Mouse (Mus musculus): ENCODE results near the gene Unc13c.

Unc13c gene

DNA sequence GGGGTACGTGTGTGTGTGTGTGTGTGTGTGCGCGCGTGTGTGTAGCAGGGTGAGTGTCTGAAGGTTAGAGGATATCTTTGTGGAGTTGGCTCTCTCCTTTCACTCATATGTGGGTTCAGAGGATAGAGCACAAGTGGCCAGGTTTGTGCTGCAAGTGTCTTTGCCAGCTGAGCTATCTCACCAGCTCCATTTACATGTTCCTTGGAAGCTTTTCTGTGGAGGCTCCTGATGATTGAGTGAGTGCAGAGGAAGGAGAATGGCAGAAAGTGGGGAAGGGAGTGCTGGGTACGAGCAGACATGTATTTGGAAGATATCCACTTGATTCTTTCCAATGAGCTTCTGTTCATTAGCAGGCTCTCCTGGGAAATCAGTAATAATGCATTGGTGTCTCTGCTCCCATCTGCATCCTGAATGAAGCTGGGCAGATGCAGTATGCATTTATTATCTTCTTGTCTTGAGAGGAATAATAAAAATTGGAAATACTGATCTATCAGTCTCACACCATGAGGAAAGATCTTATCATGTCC lies 86.3 kb downstream of the Unc13c start:
- DNase-seq (ENCODE audit: inconsistent ontology term), result no peak

DNA sequence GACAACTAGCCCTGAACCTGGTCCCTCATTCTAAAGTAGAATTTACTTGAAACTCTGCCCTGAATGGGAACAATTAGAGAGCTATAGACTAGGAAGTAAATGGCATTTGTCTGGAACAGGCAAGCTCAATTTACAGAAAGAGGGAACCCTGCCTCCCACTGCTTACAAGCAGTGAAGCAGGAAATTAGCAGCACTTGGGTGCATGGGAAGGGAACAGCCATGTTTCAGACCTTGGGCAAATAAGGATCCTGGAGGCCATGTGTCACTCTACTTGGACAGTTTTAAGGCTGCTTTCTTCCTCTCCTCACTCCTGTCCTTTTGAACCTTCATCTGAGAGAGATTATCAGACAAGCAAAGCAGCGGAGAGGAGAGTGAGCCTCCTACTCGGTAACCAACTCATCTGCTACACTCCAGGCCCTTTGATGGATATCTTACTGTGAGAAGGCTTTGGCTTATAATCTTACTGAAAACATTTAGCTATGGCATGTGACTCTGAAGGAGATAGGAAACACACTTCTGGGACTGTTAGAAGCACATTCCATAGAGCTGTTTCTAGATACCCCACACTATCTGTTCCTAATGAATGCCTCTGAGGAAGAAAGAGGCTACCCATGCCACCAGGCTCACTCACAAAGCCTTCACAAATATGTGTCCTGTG lies 101.2 kb downstream of the Unc13c start:
- DNase-seq (ENCODE audit: inconsistent ontology term), result peak; percentile 18

DNA sequence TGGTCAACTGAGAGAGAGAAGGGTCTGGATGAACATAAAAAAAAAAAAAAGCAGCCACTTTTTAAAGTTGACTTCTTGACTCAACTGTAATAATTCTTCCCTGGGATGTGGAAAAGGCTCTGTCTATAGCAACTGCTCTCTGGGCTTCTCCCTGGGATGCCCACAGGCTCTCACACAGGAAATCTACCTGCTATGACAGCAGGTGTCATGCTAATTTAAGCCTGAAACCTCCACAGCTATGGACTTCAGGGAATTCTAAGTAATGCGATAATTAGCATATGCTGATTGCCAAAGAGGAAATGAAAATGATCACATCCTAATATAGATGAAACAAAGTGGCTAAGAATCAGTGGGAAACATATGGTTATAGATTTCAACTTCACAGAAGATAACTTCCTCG lies 102.1 kb downstream of the Unc13c start:
- DNase-seq (ENCODE audit: inconsistent ontology term), result no peak

DNA sequence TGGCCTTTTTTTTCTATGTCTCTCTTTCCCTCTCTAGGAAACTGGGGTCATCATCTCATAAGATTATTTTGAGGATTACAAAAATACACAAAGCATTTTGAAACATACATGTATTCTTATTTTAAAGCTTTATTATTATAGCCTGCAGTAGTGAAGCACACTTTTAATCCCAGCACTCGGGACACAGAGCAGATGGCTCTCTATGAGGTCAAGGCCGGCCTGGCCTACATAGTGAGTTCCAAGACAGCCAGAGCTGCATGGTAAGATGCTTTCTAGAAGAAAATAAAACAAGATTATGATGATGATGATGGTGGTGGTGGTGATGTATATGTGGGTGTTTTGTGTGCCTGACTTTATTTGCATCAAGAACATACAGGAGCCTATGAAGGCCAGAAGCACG lies 109.3 kb downstream of the Unc13c start:
- no peak for DNase-seq (ENCODE audit: inconsistent ontology term)

DNA sequence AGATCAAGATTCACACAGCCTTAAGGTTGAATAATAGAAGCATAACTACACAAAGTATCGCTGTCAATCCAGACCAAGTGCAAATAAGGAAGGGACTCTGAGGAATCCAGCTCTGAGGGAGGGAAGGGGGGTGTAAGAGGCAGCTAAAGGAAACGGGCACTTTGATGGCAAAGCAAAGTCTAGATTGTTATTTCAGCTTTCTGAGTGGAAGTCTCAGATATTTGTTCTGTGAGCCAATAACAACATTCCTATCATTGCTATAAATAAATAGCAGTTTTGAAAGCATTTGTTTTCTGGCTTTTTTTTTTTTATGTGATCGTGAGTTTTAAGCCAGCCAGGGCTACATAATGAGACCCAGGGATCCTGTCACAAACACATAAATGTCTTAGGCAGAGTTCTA lies 114.5 kb downstream of the Unc13c start:
- DNase-seq (ENCODE audit: inconsistent ontology term), result peak; percentile 84

DNA sequence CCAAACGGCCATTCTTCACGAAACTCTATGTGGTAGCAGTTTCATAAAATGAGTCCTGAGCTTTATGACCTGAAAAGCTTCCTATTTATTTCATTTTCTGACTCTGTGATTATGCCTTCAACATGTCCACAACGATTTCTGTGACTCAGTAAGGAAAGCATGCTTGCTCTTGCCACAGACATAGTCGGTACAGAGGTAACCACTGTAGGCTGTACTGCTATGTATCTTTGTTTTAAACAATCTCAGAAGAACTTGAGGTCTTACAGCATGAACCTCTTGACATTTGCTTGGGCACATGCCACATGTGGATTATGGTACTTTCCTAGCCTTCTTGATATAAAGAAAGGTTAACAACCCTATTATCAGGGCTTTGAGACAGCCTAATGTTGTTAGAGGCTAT lies 162.1 kb downstream of the Unc13c start:
- peak; percentile 31 for DNase-seq (ENCODE audit: inconsistent ontology term)

DNA sequence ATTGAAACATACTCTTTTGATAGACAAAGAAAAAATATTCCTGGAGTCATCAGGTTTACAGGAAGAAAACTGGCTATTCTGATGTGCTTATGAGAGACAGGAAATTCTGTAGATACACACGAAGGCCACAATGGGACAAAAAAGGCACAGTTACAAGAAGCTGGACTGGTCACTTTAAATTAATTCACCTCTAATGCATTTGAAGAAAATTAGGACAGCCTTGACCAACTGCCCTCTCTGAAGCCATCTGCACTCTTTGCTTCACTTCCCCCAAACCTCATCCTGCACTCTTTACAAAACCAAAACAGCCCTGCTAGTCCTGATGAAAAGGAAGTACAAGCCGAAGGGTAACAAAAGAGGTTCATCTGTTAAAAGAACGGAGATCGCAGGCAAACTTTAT lies 194.2 kb downstream of the Unc13c start:
- peak; percentile 79 for DNase-seq (ENCODE audit: inconsistent ontology term)

DNA sequence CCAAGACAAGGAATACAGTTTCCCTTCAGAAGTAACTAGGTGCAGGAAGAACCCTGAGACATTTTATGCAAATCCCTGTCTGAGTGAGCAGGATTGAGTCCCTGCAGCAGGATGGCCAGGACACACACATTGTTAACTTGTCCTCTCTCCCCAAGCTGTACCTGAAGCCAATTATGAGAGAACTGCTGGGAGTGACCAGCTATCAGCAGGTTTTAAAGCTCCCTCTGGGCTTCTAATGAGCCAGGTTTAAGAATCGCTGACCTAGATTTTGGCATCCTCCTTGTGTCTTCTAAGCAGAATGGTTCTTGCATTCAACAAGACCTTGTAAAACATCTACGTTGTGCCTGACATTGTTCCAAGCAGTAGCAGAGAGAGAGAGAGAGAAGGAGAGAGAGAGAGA lies 213.6 kb downstream of the Unc13c start:
- DNase-seq (ENCODE audit: inconsistent ontology term), result no peak

DNA sequence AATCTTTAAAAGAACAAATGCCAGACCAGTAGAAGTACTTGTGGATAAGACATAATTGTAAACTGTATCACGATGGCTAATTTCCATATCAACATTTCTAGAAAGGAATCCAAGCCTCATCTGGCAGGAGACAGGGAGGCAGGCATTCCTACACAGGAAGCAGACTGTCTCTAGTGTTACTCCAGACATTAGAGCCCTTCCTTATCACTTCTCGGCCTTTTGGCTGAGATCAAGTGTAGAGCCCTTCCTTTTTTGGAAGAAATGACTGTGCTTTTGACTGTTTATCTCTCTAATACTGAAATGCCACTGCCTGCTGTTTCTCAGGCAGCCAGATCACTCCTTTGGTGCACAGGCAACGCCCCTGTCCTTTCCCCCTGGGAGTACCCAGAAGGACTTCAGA lies 215.3 kb downstream of the Unc13c start:
- no peak for DNase-seq (ENCODE audit: inconsistent ontology term)

DNA sequence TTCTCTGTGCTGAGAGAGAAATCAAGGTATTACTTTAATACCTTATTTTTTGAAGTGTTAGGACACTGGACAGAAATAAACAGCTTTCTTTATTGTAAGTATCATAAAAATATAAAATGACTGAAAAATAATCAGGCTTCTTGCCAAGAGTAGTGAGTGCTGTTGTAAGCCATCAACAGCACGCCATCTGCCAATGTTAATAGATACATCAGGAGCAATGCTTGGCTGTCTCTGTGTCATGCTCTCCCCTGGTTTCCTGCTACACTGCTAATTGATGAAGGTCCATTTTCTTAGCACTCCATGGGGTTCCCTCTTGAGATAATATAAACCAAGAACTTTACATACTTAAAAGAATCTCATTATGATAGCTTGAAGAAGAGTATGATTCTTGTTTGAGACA lies 217.4 kb downstream of the Unc13c start:
- DNase-seq (ENCODE audit: inconsistent ontology term), result no peak

DNA sequence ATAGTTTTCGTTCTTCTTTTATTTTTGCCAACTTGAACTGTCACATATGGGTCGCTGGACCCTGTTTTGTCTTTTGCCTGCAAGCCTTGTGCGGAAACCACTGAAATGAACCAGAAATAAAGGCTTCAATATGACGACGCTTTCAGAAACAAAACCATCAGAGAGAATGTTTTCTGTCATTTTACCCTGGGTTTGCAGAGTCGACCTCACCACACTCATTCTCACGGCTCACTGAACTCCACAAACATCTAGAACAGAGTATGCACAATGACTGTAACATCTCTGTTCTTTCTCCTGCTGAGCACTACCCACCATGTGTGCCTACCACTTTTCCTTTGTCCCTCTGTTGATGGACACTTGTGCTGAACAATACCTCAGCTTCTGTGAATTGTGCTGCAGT lies 234.3 kb downstream of the Unc13c start:
- peak; percentile 80 for DNase-seq (ENCODE audit: inconsistent ontology term)

DNA sequence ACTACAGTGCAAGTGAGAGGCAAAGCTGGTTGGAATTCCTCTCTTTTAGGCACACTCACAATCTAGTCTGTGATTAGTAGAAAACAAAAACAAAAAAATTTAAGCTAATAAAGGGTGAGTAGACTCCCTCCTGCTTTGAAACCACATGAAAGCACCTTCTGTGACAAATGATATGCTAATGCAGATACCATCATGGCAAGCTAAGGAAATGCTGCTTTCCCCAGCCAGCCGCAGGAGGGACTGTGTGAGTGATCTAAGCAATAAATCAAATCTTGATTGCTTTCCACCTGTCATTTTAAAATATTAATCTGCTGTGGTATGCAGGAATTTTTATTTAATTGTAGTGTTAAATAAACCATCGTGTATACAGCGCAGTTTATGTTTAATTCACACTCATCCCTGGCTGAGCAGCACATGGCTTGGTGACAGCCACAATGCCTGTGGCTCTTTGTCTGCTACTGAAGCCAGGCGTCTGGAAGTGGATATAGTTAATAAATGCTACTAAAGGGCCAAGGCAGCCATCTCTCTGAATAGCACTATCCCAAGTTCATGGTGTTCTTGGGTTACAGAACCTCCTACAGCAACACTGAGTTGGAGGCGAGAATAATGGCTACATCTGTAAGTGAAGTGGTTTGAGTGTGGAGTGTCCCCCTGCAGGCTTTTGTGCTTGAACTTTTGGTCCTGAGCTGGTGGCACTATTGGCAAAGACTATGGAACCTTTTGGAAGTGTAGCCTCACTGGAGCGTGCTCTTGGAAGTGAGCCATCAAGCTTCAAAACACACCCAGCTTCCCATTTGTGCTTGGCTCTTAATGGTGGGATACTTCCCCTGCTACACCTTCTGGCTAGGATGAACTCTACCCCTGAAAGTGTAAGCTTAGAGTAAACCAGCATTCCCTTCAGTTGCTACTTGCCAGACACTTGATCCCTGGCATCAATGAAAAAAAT lies 242.8 kb downstream of the Unc13c start:
- no peak for DNase-seq (ENCODE audit: inconsistent ontology term)

DNA sequence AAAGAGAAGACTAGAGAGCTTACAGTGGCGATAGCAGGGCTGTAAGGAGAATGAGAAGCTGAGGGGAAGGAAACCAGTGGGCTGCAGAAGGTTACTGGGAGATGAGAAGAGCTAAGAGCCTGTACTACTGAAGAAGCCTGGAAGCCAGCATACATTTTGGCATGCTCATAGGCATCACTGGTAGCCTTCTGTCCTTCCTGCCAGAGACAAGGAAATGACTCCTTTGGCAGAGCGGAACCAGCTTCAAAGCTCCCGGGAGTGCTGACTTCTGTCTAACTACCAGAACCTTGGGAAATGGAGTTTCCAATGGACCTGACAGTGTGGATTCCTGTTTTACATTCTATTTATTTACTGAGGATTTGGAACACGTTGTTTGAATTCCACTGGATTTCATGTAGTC lies 244.0 kb downstream of the Unc13c start:
- no peak for DNase-seq (ENCODE audit: inconsistent ontology term)

DNA sequence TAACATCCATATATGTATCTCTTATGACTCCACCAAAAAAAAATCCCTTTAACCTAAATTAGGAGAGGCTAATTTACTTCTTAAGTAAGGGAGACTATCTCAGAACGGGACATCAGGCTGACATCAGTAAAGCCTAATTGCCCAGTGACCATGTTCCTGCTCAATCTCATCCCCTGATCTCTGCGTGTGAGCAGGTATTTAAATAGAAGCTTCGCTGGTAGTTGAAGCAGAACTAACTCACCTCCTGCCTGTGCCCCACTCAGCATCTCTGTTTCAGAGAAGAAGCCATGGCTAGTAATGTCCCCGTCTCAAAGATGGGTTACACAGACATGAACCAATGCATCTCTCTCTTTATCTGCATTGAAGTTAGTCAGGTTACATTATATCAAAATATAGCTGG lies 255.3 kb downstream of the Unc13c start:
- DNase-seq (ENCODE audit: inconsistent ontology term), result no peak

DNA sequence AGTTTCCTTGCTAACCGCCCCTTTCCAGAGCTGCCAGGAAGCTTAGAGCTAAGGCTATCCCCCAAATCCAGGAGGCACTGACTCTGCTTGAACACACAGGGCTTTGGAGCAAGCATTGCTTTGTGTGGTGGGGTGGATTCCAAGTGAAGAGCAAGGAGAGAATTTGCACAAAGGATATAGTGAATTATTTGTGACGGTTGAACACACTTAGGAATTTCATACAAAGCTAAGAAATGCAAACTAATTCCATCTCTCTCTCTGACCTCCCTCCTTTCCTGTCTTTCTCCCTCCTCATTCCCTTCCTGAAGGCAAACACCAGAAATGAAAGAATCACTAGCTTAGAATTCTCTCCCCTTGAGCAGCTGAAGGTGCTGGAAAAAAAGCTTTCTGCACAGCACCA lies 271.7 kb downstream of the Unc13c start:
- peak; percentile 75 for DNase-seq (ENCODE audit: inconsistent ontology term)

DNA sequence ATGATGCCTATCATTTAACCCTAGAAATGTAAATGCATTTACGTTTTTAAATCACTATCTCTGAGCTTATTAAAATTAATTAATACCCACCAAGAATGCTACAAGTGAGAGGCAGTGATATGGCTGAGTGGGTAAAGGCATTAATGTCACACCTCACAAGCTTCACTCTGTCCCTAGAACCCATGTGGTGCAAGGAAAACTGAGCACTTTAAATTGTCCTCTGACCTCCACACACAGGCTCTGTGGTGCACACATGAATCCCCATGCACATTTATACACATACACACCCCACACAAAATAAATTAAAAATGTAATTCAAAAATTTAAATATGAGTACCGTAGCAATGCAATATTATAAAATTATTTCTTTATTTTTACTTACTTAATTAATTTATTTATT lies 287.2 kb downstream of the Unc13c start:
- no peak for DNase-seq (ENCODE audit: inconsistent ontology term)

DNA sequence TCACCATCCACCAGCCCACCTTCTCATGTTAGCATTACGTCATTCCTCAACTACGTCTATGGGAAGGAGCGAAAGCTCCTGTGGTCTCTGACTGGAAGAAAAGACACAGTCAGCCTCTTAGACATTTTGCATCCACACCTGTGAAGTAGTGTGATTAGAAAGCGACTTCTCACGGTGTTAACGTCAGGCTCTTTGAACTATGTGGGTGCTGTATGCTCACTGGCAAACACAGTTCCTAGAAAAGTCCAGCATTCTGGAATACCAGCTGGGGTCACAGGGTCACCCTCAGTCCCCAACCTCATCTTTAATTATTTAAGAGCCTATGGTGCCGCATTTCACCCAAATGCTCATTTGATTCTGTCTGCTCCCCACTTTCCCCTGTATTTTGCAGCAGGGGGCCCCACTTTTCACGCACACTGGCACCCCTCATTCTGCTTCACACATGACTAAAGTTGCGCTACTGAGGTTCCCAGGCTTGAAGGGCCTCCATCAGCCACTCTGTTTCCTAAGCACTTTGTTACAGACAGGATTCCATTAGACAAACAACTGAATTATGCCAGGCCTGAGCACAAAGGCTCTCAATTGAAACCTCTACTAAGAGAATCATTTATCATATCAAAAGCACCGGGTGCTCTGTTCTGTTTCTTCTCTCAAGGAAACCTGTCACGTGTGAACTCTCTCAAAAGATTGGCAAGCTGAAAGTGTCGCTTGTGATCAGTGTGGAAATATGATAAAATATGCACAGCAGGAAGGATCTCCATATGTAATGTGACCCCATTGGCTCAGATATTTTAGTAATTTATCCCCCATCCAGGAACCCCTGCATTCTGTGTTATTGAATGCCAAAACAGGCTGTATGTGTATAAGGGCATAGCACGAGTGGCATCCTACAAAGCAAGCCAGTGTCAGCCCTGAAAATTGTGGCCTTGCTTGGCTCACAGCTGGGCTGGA lies 287.9 kb downstream of the Unc13c start:
- no peak for DNase-seq (ENCODE audit: inconsistent ontology term)

DNA sequence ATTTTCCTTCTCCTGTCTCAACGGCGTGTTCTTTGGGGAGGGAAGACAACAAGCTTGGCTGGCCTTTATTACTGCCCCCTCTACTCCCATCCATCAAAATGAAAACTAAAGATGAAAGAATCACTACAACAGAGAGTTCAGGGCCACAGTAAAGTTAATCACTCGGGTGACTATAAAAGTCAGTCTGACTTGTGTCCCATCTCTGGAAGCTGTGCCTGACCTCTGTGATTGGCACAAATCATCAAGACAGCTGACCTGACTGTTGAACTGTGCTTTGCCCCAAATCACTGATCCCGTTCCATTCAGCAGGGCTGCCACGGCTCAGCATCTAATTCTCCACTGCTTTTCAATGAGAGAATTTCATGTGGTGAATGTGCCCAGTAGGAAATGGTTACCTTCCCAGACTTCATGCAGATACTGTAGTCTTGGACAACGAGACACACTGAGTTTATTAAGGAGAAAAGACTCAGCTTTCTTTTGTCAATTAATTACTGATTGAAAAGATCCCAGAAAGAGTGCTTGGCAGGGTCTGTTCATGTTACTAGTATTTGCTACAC lies 297.0 kb downstream of the Unc13c start:
- no peak for DNase-seq (ENCODE audit: inconsistent ontology term)

DNA sequence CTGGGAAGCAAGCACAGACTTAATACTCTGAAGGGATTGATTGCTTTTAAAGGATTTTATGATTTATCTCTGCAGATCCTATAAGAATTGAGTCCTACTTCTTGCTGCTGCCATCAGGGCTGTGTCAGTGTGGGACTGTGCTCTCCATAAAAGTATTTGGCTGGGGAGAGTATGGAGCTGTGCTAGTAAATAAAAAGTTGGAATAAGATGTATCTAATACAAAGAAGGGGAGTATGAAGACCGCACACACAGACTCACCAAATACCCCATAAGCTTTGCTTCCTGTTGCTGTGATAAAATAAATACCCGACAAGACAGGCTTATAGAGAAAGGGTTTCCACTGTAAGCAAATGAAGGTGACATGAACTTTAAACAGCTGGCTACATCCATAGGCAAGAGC lies 298.7 kb downstream of the Unc13c start:
- DNase-seq (ENCODE audit: inconsistent ontology term), result no peak

DNA sequence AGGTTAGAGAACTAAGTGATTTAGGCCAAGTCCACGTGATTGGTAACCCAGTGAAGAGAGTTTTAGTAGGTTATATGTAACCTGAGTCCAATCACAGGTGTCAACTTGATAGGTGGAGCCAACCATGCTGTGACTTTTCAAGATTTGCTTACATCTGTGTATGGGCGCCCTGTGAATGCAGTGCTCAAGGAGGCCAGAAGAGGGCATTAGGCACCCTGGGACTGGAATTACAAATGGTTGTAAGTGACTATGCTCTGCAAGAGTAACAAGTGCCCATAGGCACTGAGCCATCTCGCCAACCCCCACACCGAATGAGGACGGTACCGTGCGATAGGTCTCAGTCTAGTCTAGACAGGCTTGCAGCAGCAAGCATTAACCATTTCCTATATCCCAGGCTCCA lies 305.9 kb downstream of the Unc13c start:
- DNase-seq (ENCODE audit: inconsistent ontology term), result no peak

DNA sequence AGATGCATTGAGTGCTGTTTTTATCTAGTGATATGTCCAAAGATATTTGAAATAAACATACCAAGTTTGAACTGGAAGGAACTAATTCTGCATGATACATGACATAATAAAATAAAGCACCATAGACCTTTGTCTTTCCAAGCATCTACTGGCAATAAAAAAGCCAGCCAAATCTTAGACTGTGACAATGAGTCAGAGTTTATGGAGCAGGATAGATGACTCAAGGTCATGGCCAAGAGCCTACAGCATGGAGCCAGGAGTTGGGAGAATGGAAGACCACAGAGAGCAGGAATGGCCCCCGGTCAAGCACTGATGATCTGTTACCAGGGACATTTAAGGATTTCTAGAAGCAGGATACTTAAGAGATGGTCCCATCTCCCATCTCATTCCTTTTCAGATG lies 319.7 kb downstream of the Unc13c start:
- DNase-seq (ENCODE audit: inconsistent ontology term), result no peak

DNA sequence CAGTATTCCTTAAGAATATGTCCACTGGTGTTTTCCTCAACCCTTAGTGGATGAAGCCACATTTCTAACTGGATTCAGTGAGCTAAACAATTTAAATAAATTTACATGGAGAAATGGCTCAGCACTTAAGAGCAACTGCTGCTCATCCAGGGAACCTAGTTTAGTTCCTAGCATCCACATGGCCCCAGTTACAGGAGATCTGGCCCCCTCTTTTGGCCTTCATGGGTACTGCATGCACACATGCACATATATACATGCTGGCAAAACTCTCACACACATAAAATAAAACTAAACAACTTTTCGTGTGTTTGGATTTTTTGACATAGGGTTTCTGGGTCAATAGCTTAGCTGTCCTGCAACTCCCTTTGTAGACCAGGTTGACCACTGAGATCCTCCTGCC lies 330.6 kb downstream of the Unc13c start:
- DNase-seq (ENCODE audit: inconsistent ontology term), result no peak

Data from Muller cell, postnatal 12 days (primary cell).